Mouse (Mus musculus) stomach, postnatal 0 days (tissue): Measurements from ENCODE around the gene Zfp36l1.

Experiments used
- CTCF ChIP-seq: IDR thresholded peaks from 2 replicates; pipeline ENCODE4 v1.5.1; 2016; ENCODE audit warnings: antibody characterized with exemption, low read depth, mild to moderate bottlenecking, moderate library complexity
- EP300 ChIP-seq: optimal IDR thresholded peaks from 2 replicates; pipeline ENCODE3; 2016; ENCODE audit warnings: antibody characterized with exemption

GRCm38 (mm10) chr12:80103521-80103973, 9.3 kb downstream of the Zfp36l1 start:
- TF ChIP-seq CTCF, result no peak
- no peak for TF ChIP-seq EP300
